Mouse (Mus musculus) MEL (cell line): ENCODE data around the gene Nacad. TPM values are rescaled to one million over a fixed set of nuclear protein-coding genes. Genes with fewer than 3 reads are reported as not detected.

Source experiments
- DNase-seq: peaks from one replicate; pipeline ENCODE4 v3.0.0; 2011; ENCODE audit warnings: low read depth, low spot score
- H3K27ac ChIP-seq: 2 replicates; pipeline ENCODE4 v1.5.1; 2012; ENCODE audit warnings: low read depth, mild to moderate bottlenecking, control low read depth, low read length, moderate library complexity; ENCODE audit not compliant: control insufficient read depth
- H3K27me3 ChIP-seq, 2 experiments: fragments of 150-350 bp in 1 of 2; sonication (generic) in 1 of 2; 2 replicates each; pipeline ENCODE4 v1.6.1; 2012; ENCODE audit warnings: low read length in 2 of 2, mild to moderate bottlenecking in 2 of 2, improper control_type of control experiment in 1 of 2, moderate library complexity in 1 of 2; ENCODE audit not compliant: insufficient read depth in 2 of 2, control insufficient read depth in 1 of 2
- H3K36me3 ChIP-seq, 2 experiments: 2 replicates each; pipeline ENCODE4 v1.6.1; 2012 to 2014; ENCODE audit warnings: low read length in 2 of 2, improper control_type of control experiment in 1 of 2, inconsistent platforms in 1 of 2, mild to moderate bottlenecking in 1 of 2; ENCODE audit not compliant: insufficient read depth in 2 of 2, control insufficient read depth in 1 of 2
- H3K4me1 ChIP-seq, 2 experiments: fragments of 150-350 bp in 1 of 2; sonication (generic) in 1 of 2; 2 replicates each; pipeline ENCODE4 v1.6.1; 2012; ENCODE audit warnings: low read length in 2 of 2, improper control_type of control experiment in 1 of 2, mild to moderate bottlenecking in 1 of 2; ENCODE audit not compliant: insufficient read depth in 2 of 2, control insufficient read depth in 1 of 2
- H3K4me3 ChIP-seq, 2 experiments: fragments of 150-350 bp in 1 of 2; sonication (generic) in 1 of 2; 2 replicates each; pipeline ENCODE4 v1.5.1; 2012; ENCODE audit warnings: low read depth in 2 of 2, low read length in 2 of 2, mild to moderate bottlenecking in 2 of 2, moderate library complexity in 2 of 2, control low read depth in 1 of 2, improper control_type of control experiment in 1 of 2; ENCODE audit not compliant: control insufficient read depth in 1 of 2, insufficient read depth in 1 of 2
- H3K79me2 ChIP-seq: 2 replicates; pipeline ENCODE4 v1.6.1; 2012; ENCODE audit warnings: mild to moderate bottlenecking, low read length, moderate library complexity; ENCODE audit not compliant: control insufficient read depth, poor library complexity, insufficient read depth
- H3K9ac ChIP-seq: 2 replicates; pipeline ENCODE4 v1.6.1; 2012; ENCODE audit warnings: low read depth, mild to moderate bottlenecking, control low read depth, low read length, moderate library complexity; ENCODE audit not compliant: control insufficient read depth, poor library complexity, severe bottlenecking
- H3K9me3 ChIP-seq: fragments of 150-350 bp; sonication (generic); replicated peaks from 2 replicates; pipeline ENCODE4 v1.6.1; 2012; ENCODE audit warnings: mild to moderate bottlenecking, low read length, improper control_type of control experiment, moderate library complexity; ENCODE audit not compliant: insufficient read depth
- EP300 ChIP-seq, 2 experiments: IDR thresholded peaks; 2 replicates each; pipeline ENCODE4 v1.6.1; 2011; ENCODE audit warnings: improper control_type of control experiment in 2 of 2, low read length in 2 of 2, low read depth in 1 of 2, mild to moderate bottlenecking in 1 of 2
- ETS1 ChIP-seq: IDR thresholded peaks from 2 replicates; pipeline ENCODE4 v1.6.1; 2012; ENCODE audit warnings: low read depth, mild to moderate bottlenecking, inconsistent platforms, low read length, improper control_type of control experiment, moderate library complexity
- GABPA ChIP-seq: IDR thresholded peaks from 2 replicates; pipeline ENCODE4 v1.6.1; 2012; ENCODE audit warnings: low read depth, mild to moderate bottlenecking, inconsistent platforms, low read length, improper control_type of control experiment, moderate library complexity
- GATA1 ChIP-seq: IDR thresholded peaks from 2 replicates; pipeline ENCODE4 v1.6.1; 2011; ENCODE audit warnings: low read depth, low read length, improper control_type of control experiment
- MAFK ChIP-seq: IDR thresholded peaks from 2 replicates; pipeline ENCODE4 v1.6.1; 2011; ENCODE audit warnings: low read depth, mild to moderate bottlenecking, low read length, improper control_type of control experiment, borderline replicate concordance
- MEF2A ChIP-seq: IDR thresholded peaks from 2 replicates; pipeline ENCODE4 v1.6.1; 2014; ENCODE audit warnings: low read depth, mild to moderate bottlenecking, inconsistent platforms, low read length, improper control_type of control experiment; ENCODE audit not compliant: poor library complexity, insufficient replicate concordance, severe bottlenecking; ENCODE audit errors: extremely low read depth
- MXI1 ChIP-seq: IDR thresholded peaks from 2 replicates; pipeline ENCODE4 v1.6.1; 2011; ENCODE audit warnings: mild to moderate bottlenecking, low read depth, low read length, improper control_type of control experiment
- MYB ChIP-seq: IDR thresholded peaks from 2 replicates; pipeline ENCODE4 v1.6.1; 2011; ENCODE audit warnings: mild to moderate bottlenecking, low read depth, low read length, improper control_type of control experiment
- NRF1 ChIP-seq: IDR thresholded peaks from 2 replicates; pipeline ENCODE4 v1.6.1; 2014; ENCODE audit warnings: low read depth, mild to moderate bottlenecking, inconsistent platforms, low read length, improper control_type of control experiment, moderate library complexity; ENCODE audit not compliant: poor library complexity, insufficient read depth, severe bottlenecking
- RAD21 ChIP-seq: IDR thresholded peaks from 2 replicates; pipeline ENCODE4 v1.6.1; 2011; ENCODE audit warnings: mild to moderate bottlenecking, low read depth, low read length, improper control_type of control experiment
- RCOR1 ChIP-seq: IDR thresholded peaks from 2 replicates; pipeline ENCODE4 v1.6.1; 2012; ENCODE audit warnings: low read depth, mild to moderate bottlenecking, inconsistent platforms, low read length, improper control_type of control experiment
- TBP ChIP-seq: IDR thresholded peaks from 2 replicates; pipeline ENCODE4 v1.8.0; 2011; ENCODE audit warnings: low read depth, low read length, improper control_type of control experiment
- TCF12 ChIP-seq: IDR thresholded peaks from 2 replicates; pipeline ENCODE4 v1.6.1; 2014; ENCODE audit warnings: low read depth, mild to moderate bottlenecking, inconsistent platforms, low read length, improper control_type of control experiment, moderate library complexity
- UBTF ChIP-seq: IDR thresholded peaks from 2 replicates; pipeline ENCODE4 v1.6.1; 2012; ENCODE audit warnings: low read depth, mild to moderate bottlenecking, inconsistent platforms, low read length, improper control_type of control experiment, moderate library complexity, borderline replicate concordance; ENCODE audit not compliant: insufficient read depth
- USF1 ChIP-seq: IDR thresholded peaks from 2 replicates; pipeline ENCODE4 v1.6.1; 2014; ENCODE audit warnings: low read depth, mild to moderate bottlenecking, inconsistent platforms, low read length, improper control_type of control experiment, moderate library complexity
- ZMIZ1 ChIP-seq: IDR thresholded peaks from 2 replicates; pipeline ENCODE4 v1.6.1; 2012; ENCODE audit warnings: low read depth, mild to moderate bottlenecking, inconsistent platforms, low read length, improper control_type of control experiment, moderate library complexity
- ZNF384 ChIP-seq: IDR thresholded peaks from 2 replicates; pipeline ENCODE4 v1.6.1; 2012; ENCODE audit warnings: low read depth, mild to moderate bottlenecking, inconsistent platforms, low read length, improper control_type of control experiment
- polyA plus RNA-seq, 2 experiments: library from polyadenylated mRNA; stranded (reverse) in 1 of 2; unstranded in 1 of 2; fragments of >175 nt in 1 of 2; fragments of >200 nt in 1 of 2; gene quantifications; 2 replicates each; pipeline versions ENCODE4 v1.2.1 to v1.2.4; 2012; ENCODE audit warnings: low replicate concordance in 2 of 2, low read depth in 1 of 2; ENCODE audit not compliant: insufficient read length in 2 of 2, insufficient read depth in 1 of 2, missing spikeins in 1 of 2
- total RNA-seq: library from RNA; depleted of rRNA; stranded (reverse); fragments of 300-350 nt; gene quantifications from 2 replicates; pipeline ENCODE4 v1.2.3, GENCODE M21; 2012

Nacad gene
- total and polyA plus RNA-seq, 3 experiments, result 0.12 to 0.32 TPM; not detected in 1

DNA sequence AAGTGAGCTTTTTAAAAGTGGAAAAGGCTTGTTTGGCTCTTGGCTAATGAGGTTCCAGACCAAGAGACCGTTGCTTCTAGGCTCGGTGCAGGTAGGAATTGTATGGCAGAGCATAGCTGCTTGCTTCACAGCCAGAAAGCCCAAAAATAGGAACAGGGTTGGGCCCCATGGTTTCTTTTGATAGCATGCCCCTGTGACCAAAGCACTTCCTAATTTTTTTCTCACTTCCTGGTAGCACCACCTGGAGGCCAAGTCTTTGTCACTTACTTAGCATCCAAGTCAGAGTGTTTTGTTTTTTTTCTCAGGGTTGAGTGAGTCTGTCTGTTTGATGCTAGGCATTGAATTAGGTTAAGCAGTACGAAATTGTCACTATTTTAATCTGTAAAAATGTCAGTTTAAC is 19.2 kb downstream of the Nacad start (continued):
- peak; percentile 61; the same call in 1 of the 2 replicates for TF ChIP-seq MXI1
- no peak for TF ChIP-seq ZMIZ1
- TF ChIP-seq TBP, result no peak
- peak; percentile 65; the same call in 1 of the 2 replicates for TF ChIP-seq GATA1
- peak; percentile 70 for TF ChIP-seq TCF12
- TF ChIP-seq EP300 (IDR thresholded peaks at IDR 0.05; ENCODE audit: low read depth in 1 of 2, low read length in 2 of 2), result peak; percentile 83 to 88; a peak in 3 of 4 replicates
- no peak for TF ChIP-seq GABPA
- TF ChIP-seq USF1, result peak; percentile 79
- TF ChIP-seq ETS1, result peak; percentile 80
- no peak for TF ChIP-seq MAFK
- peak; percentile 96 for TF ChIP-seq MEF2A
- TF ChIP-seq, all 39 proteins: peak for 18

DNA sequence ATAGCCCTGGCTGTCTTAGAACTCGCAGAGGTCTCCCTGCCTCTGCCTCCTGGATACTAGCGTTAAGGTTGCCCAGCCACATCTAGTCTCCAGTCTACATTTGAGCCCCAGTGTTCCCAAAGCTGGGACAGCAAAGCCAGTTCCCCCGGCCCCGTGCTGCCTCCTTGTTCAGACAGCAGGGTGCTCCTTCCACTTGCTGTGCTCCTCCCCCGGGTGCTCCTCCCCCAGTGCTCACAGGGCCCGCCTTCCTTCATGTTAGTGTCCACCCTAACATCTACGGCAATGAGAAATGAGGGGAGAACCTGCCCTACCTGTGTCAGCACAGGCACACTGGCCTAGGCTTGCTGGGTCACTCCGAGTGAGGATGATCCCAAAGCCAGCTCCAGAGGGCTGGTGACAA is 20.1 kb downstream of the Nacad start:
- Histone ChIP-seq H3K79me2 (no peaks in the 10 kb centered on the region), H3K9ac (no peak overlapping the region), H3K9me3 (no peaks in the 10 kb centered on the region), H3K27ac (peak overlapping the region; percentile 74; the same call in 1 of the 2 replicates), H3K36me3 (peaks cover 17 to 23% of the 10 kb centered on the region in 2 experiments), H3K4me1 (peaks cover 10 to 28% of the 10 kb centered on the region in 2 experiments), H3K4me3 (no peak overlapping the region), H3K27me3 (no peaks in the 10 kb centered on the region)
- no peak for DNase-seq
- TF ChIP-seq USF1 (no peak), UBTF (no peak), MYB (no peak)

DNA sequence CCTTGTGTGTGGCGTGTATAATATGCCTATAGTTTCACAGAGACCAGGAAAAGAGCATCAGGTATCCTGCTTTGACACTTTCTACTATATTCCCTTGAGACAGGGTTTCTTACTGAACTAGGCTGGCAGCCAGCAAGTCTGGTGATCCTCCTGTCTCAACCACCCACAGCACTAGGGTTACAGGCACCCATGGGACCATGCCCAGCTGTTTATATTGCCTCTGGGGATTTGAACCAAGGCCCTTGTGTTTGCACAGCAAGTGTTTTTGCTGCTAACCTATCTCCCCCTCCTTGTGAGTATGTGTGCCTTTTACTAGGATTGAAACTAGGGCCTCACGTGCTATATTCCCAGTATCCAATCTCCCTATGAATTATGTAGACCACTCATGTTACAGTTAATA is 24.3 kb downstream of the Nacad start:
- no peak overlapping the region for H3K27ac ChIP-seq
- peaks cover 3% of the 10 kb centered on the region; the same call in 1 of the 2 replicates for H3K79me2 ChIP-seq
- H3K36me3 ChIP-seq, result peaks cover 12 to 17% of the 10 kb centered on the region in 2 experiments
- DNase-seq, result no peak
- no peak overlapping the region for H3K9ac ChIP-seq
- H3K27me3 ChIP-seq, result no peaks in the 10 kb centered on the region
- peaks cover 8 to 15% of the 10 kb centered on the region in 2 experiments for H3K4me1 ChIP-seq
- H3K9me3 ChIP-seq, result no peaks in the 10 kb centered on the region
- no peak overlapping the region for H3K4me3 ChIP-seq
- no peak for TF ChIP-seq ZNF384
- TF ChIP-seq NRF1, result no peak
- no peak for TF ChIP-seq RCOR1
- no peak for TF ChIP-seq RAD21
- TF ChIP-seq MAFK, result no peak
- no peak for TF ChIP-seq MXI1
- TF ChIP-seq MEF2A, result no peak
